Mouse (Mus musculus) kidney, adult 2 months (tissue): Measurements from ENCODE around the gene Grik5.

Source experiments
- CTCF ChIP-seq: fragments of 200-500 bp; conservative IDR thresholded peaks from 2 replicates; pipeline ENCODE4 v1.5.1; 2011; ENCODE audit warnings: low read depth, mild to moderate bottlenecking, control low read depth, low read length, moderate library complexity, mixed read lengths; ENCODE audit not compliant: insufficient read depth, insufficient read length
- POLR2A ChIP-seq: fragments of 200-500 bp; IDR thresholded peaks from one replicate; pipeline ENCODE4 v1.6.1; 2011; ENCODE audit warnings: low read depth, low read length, control low read depth

GRCm38 (mm10) chr7:25010090-25010913 is 61.8 kb downstream of the Grik5 start:
- TF ChIP-seq CTCF (peak; percentile 44), POLR2A (no peak)
